Comparison of ENCODE assay signal across 14 mouse cellular contexts in the genomic region with DNA sequence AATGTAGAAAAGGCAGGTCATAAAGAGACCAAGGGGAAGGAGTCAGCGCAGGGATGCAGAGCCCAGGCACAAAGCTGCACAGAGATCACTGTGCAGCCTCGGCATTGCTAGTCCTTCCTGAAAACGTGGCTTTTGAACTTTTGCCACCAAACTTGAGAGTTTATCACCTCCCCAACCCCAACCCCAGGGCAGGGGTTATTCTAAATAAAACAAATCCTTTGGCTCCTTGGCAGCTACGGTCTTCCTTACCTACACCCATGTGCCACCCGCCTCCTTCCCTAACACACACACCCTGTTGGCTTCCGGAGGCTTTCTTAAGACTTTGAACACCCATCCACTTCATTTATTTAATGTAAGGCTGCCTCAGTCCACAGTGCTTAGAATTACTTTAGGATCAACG.
"Had no signal": no experiment of that assay in that cellular context is flagged by ENCODE, and none has a peak within 500 bp of the region (broad histone marks: within the 10 kb centered on the region; RNA-seq: fewer than 3 reads in every experiment).

No protein-coding gene starts in this region.

- H3K4me3 ChIP-seq: layer of hippocampus, adult 2 months; limb, embryonic 10.5 days; liver, embryonic 12.5 days; lung, embryonic 15.5 days; midbrain, embryonic 13.5 days; myocyte; neural tube, embryonic 15.5 days had no signal

- H3K4me1 ChIP-seq: liver, embryonic 12.5 days; lung, embryonic 15.5 days had no signal

- H3K4me2 ChIP-seq: liver, embryonic 12.5 days; lung, embryonic 15.5 days; midbrain, embryonic 13.5 days; neural tube, embryonic 15.5 days had no signal

- H3K27me3 ChIP-seq: liver, embryonic 12.5 days; lung, embryonic 15.5 days; midbrain, embryonic 13.5 days; neural tube, embryonic 15.5 days had no signal

- H3K27ac ChIP-seq: layer of hippocampus, adult 2 months; limb, embryonic 10.5 days; liver, embryonic 12.5 days; lung, embryonic 15.5 days; midbrain, embryonic 13.5 days; neural tube, embryonic 15.5 days had no signal

- H3K9ac ChIP-seq: liver, embryonic 12.5 days; liver, postnatal 0 days; lung, embryonic 15.5 days; midbrain, embryonic 13.5 days; neural tube, embryonic 15.5 days had no signal

- DNase-seq: liver, postnatal 0 days; lung, postnatal 14 days; right cerebral cortex, adult 18-20 months; right cerebral cortex, postnatal 25 days had no signal

- H3K9me3 ChIP-seq: limb, embryonic 10.5 days; liver, embryonic 12.5 days; lung, embryonic 15.5 days; midbrain, embryonic 13.5 days; neural tube, embryonic 15.5 days had no signal

- ATAC-seq: hindbrain, embryonic 16.5 days; inflammation-experienced regulatory T-cells, adult 6 months; intestine, postnatal 0 days; liver, embryonic 12.5 days; midbrain, embryonic 13.5 days had no signal

- H3K36me3 ChIP-seq: limb, embryonic 10.5 days; liver, embryonic 12.5 days; lung, embryonic 15.5 days; midbrain, embryonic 13.5 days; neural tube, embryonic 15.5 days had no signal
